Mouse (Mus musculus): ENCODE results near the gene Gpr87. TPM values are rescaled to one million over a fixed set of nuclear protein-coding genes. Genes with fewer than 3 reads are reported as not detected.

Gene Gpr87
- polyA plus RNA-seq, 1 experiment from 2014 or later: not detected

DNA sequence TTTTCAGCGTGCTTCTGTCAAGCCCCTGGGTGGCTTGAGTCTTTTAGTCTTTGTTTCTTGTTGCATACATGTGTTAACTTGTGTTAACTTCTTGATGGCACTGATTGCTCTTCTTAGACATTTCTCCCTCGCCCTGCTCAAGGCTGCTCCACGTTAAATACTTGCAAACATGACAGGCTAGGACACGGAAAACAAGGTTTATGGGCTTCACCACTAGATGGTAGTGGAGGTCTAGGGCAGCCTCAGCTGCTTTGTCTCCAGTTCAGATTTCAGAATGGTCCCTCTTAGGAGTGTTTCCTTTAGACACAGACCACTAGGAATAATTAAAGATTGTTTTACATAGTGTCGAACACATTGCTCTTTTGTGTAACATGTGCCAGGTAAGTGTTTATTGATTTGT, 19.7 kb downstream of the Gpr87 start:
- H3K27me3 ChIP-seq (ENCODE audit: control insufficient read depth, insufficient read depth, low read length): no peaks in the 10 kb centered on the region
- 47% methylated on average over 5 of the region's 5 CpGs for WGBS
- no peaks in the 10 kb centered on the region for H3K4me1 ChIP-seq (replicated peaks; ENCODE audit: control insufficient read depth, insufficient read depth, low read length)
- H3K36me3 ChIP-seq (ENCODE audit: control insufficient read depth, insufficient read depth, low read length): no peaks in the 10 kb centered on the region
- H3K9me3 ChIP-seq (ENCODE audit: control insufficient read depth, low read length): no peaks in the 10 kb centered on the region
- H3K9ac ChIP-seq (ENCODE audit: low read length): no peak overlapping the region
- H3K27ac ChIP-seq (ENCODE audit: low read depth, low read length): no peak overlapping the region
- no peak for DNase-seq (ENCODE audit: low spot score)
- H3K4me3 ChIP-seq (ENCODE audit: low read depth, low read length): no peak overlapping the region
- no peak overlapping the region for H3K4me2 ChIP-seq (ENCODE audit: low read depth, low read length, severe bottlenecking)
- no peak for ATAC-seq (replicated peaks; ENCODE audit: low FRiP score)

DNA sequence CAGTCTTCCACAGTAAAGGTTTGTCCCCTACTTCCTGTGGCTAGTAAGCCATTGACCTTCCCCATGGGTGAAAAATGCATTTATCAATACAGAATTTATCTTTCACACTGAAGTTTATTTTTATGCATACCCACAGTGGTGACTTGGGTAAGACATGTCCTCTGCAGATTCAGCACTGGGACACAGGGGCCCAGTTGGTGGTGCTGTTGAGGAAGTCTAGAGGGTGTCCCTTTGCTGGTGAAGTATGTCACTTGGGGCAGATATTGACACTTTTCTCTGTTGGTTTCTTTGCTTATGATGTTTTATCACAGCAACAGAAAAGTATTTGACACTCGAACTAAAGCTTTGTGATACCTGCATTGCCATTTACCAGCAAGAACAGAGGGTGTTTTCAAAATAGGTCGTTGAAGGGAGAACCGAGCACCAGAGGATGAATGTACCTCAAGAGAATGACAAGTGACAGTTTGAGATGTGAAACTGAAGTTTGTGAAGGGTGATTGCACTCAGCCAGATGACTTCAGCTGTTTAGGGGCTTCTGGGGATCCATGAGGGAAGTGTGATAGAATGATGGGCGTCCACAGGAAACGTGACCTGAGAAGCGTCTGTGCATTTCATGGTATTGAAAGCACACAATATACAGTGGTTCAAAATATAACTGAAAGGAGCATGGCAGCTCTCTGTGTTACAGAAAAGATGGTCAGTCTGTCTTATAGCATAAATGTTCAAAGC, 20.3 kb downstream of the Gpr87 start:
- Histone ChIP-seq H3K4me3 (ENCODE audit: low read depth, low read length) (no peak overlapping the region), H3K9ac (ENCODE audit: low read length) (no peak overlapping the region), H3K36me3 (ENCODE audit: control insufficient read depth, insufficient read depth, low read length) (no peaks in the 10 kb centered on the region), H3K4me2 (ENCODE audit: low read depth, low read length, severe bottlenecking) (no peak overlapping the region), H3K4me1 (replicated peaks; ENCODE audit: control insufficient read depth, insufficient read depth, low read length) (no peaks in the 10 kb centered on the region), H3K27ac (ENCODE audit: low read depth, low read length) (no peak overlapping the region), H3K9me3 (ENCODE audit: control insufficient read depth, low read length) (no peaks in the 10 kb centered on the region), H3K27me3 (ENCODE audit: control insufficient read depth, insufficient read depth, low read length) (no peaks in the 10 kb centered on the region)
- 84% methylated on average over 6 of the region's 6 CpGs for WGBS
- no peak for ATAC-seq (replicated peaks; ENCODE audit: low FRiP score)
- DNase-seq (ENCODE audit: low spot score): no peak

DNA sequence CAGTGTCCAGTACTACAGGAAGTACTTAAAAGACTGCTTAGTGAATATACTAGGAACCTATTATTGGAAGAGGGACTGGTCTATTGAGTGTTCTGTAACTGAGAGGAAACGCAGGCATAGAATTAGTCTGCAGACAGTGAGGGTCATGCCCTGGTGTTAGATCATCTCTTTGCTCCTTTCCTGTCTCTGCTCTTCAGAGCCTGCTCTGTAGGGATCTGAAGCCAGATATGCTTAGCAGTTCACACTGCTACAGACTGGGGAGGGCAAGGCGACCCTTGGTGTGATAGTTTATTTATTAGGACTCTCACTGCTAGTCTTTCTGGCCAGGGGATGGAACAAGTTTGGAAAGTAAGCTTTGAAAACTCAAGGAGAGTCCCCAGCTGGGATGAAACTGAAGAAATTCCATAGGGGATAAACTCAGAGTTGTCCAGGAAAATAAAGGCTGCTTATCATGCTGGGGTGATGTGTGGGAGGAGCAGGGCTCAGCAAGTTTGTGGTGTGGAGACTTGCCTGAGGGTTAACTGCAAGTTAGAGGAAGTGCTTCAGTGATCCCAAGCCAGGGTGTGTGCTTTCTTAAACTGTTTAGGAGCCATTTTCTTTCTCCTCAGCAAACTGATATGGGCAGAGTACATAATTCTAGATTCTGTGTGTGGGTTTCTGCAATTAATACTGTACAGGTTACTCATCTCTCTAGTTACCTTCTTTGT, 24.8 kb downstream of the Gpr87 start:
- WGBS: 60% methylated on average over 2 of the region's 2 CpGs

DNA sequence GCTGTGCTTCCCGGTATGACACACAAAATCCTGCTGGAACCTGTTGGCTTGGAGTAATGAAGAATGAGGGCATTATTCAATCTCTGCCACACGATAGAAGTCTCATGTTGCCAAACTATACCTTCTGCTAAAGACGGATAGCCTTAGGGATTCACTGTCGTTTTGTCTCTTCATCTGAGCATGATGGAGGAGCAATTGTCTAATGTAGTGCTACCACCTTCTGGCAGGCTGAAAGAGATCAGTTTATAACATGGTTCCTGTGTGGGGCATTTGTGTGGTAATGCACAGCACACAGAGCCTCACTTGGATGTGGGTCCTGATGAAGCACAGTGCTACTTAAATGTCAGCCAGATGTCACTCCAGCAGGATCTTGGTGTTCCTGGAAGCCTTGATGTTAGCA, 25.7 kb downstream of the Gpr87 start:
- H3K4me3 ChIP-seq (ENCODE audit: low read depth, low read length): no peak overlapping the region
- no peaks in the 10 kb centered on the region for H3K27me3 ChIP-seq (ENCODE audit: control insufficient read depth, insufficient read depth, low read length)
- no peaks in the 10 kb centered on the region for H3K4me1 ChIP-seq (replicated peaks; ENCODE audit: control insufficient read depth, insufficient read depth, low read length)
- DNase-seq (ENCODE audit: low spot score): no peak
- 83% methylated on average over 4 of the region's 4 CpGs for WGBS
- H3K4me2 ChIP-seq (ENCODE audit: low read depth, low read length, severe bottlenecking): no peak overlapping the region
- no peak overlapping the region for H3K9ac ChIP-seq (ENCODE audit: low read length)
- H3K36me3 ChIP-seq (ENCODE audit: control insufficient read depth, insufficient read depth, low read length): no peaks in the 10 kb centered on the region
- ATAC-seq (replicated peaks; ENCODE audit: low FRiP score): no peak
- no peaks in the 10 kb centered on the region for H3K9me3 ChIP-seq (ENCODE audit: control insufficient read depth, low read length)
- H3K27ac ChIP-seq (ENCODE audit: low read depth, low read length): no peak overlapping the region

More for the DNA sequence above, 24.8 kb downstream of the Gpr87 start:
- no peak overlapping the region for H3K4me2 ChIP-seq (ENCODE audit: low read depth, low read length, severe bottlenecking)
- no peak for DNase-seq (ENCODE audit: low spot score)
- H3K4me1 ChIP-seq (replicated peaks; ENCODE audit: control insufficient read depth, insufficient read depth, low read length): no peaks in the 10 kb centered on the region
- no peaks in the 10 kb centered on the region for H3K27me3 ChIP-seq (ENCODE audit: control insufficient read depth, insufficient read depth, low read length)
- no peak for ATAC-seq (replicated peaks; ENCODE audit: low FRiP score)
- no peaks in the 10 kb centered on the region for H3K36me3 ChIP-seq (ENCODE audit: control insufficient read depth, insufficient read depth, low read length)
- H3K4me3 ChIP-seq (ENCODE audit: low read depth, low read length): no peak overlapping the region
- no peak overlapping the region for H3K9ac ChIP-seq (ENCODE audit: low read length)
- H3K27ac ChIP-seq (ENCODE audit: low read depth, low read length): no peak overlapping the region
- no peaks in the 10 kb centered on the region for H3K9me3 ChIP-seq (ENCODE audit: control insufficient read depth, low read length)

DNA sequence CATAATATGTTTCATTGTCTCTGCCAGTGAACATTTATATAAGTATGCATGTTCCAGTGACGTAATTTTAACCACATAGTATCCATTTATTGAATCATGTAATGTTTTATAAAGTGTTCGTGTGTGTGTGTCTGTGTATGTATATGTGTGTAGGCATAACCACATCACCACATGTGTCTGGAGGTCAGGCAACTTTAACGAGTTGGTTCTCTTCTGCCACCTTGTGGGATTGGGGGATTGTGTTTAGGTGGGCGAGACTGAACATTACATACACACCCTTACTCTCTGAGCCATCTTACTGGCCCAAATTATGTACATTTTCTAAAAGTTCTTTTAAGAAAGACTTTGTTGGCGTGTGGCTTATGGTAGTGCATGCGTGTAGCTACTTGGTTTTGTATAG, 26.4 kb downstream of the Gpr87 start:
- no peak overlapping the region for H3K27ac ChIP-seq (ENCODE audit: low read depth, low read length)
- DNase-seq (ENCODE audit: low spot score): no peak
- 89% methylated on average over 6 of the region's 6 CpGs for WGBS
- ATAC-seq (replicated peaks; ENCODE audit: low FRiP score): no peak
- no peak overlapping the region for H3K4me3 ChIP-seq (ENCODE audit: low read depth, low read length)
- H3K9ac ChIP-seq (ENCODE audit: low read length): no peak overlapping the region
- H3K4me1 ChIP-seq (replicated peaks; ENCODE audit: control insufficient read depth, insufficient read depth, low read length): no peaks in the 10 kb centered on the region
- H3K4me2 ChIP-seq (ENCODE audit: low read depth, low read length, severe bottlenecking): no peak overlapping the region
- no peaks in the 10 kb centered on the region for H3K36me3 ChIP-seq (ENCODE audit: control insufficient read depth, insufficient read depth, low read length)
- no peaks in the 10 kb centered on the region for H3K27me3 ChIP-seq (ENCODE audit: control insufficient read depth, insufficient read depth, low read length)
- no peaks in the 10 kb centered on the region for H3K9me3 ChIP-seq (ENCODE audit: control insufficient read depth, low read length)

DNA sequence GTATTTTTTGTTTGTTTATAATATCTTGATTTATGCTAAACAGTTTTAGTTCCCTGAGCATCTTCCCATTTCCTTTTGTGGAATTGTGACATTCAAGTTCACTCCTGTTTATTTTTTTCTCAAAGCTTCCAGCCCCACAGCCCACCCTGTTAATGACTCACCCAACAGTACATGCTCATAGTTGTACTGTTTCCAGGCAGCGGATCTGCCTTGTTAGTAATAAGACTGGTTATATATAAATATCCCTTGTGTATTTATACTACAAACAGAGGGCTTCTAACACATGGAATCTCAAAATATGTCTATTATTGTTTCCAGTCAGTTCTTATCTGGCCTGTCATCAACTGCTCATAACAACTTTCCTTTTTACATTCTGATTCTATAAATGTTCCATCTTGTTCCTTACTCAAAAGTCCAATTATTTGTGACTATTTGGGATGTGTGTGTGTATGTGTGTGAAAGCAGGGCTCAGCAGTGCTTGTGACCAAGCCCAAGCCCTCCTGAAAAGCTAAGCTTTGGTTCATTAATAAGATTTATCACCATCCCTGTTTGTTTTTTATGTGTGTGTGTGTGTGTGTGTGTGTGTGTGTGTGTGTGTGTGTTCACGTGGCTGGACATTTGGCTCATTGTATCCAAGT, 27.4 kb downstream of the Gpr87 start:
- no peaks in the 10 kb centered on the region for H3K4me1 ChIP-seq (replicated peaks; ENCODE audit: control insufficient read depth, insufficient read depth, low read length)
- DNase-seq (ENCODE audit: low spot score) (no peak), ATAC-seq (replicated peaks; ENCODE audit: low FRiP score) (no peak)
- no peak overlapping the region for H3K27ac ChIP-seq (ENCODE audit: low read depth, low read length)
- H3K36me3 ChIP-seq (ENCODE audit: control insufficient read depth, insufficient read depth, low read length): no peaks in the 10 kb centered on the region
- WGBS: 89% methylated on average over 2 of the region's 2 CpGs
- no peak overlapping the region for H3K4me3 ChIP-seq (ENCODE audit: low read depth, low read length)
- no peak overlapping the region for H3K4me2 ChIP-seq (ENCODE audit: low read depth, low read length, severe bottlenecking)
- no peaks in the 10 kb centered on the region for H3K9me3 ChIP-seq (ENCODE audit: control insufficient read depth, low read length)
- H3K9ac ChIP-seq (ENCODE audit: low read length): no peak overlapping the region
- no peaks in the 10 kb centered on the region for H3K27me3 ChIP-seq (ENCODE audit: control insufficient read depth, insufficient read depth, low read length)

DNA sequence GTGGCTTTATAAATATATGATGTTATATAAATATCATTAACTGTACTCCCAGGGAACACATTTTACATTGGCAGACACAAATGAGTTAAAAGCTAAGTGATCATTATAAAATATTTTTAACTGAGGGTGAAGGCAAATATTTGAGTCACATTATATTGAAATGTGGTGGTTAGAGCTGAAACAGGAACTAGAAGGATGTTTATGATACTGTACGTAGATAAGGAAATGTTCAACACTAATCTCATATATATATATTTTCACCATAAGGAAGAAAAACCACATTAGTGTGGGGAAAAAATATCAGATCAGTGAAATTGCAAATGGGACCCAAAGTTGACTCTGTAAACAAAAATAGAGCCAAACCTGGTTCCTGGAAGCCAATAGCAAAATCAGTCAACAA, 34.4 kb downstream of the Gpr87 start:
- no peak for ATAC-seq (replicated peaks; ENCODE audit: low FRiP score)

DNA sequence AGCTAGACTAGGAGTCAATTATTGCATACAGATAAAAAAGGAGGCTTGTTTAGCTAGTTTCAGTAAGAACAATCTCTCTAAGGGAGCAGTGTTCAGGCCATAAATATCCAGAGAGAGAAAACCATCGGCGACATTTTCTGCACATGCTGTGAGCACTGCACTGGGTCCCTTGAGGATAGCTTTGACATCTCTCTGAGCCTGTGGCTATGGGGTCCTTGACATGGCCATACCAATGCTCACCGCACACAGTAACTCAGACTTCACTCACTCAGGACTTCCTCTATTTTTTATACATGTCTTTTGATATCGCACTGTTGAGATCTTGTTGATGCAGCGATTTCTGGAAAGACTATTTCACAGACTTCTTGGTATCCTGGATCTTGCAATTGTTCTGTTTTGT, 37.9 kb downstream of the Gpr87 start:
- Histone ChIP-seq H3K9ac (ENCODE audit: low read length) (no peak overlapping the region), H3K27ac (ENCODE audit: low read depth, low read length) (no peak overlapping the region), H3K27me3 (ENCODE audit: control insufficient read depth, insufficient read depth, low read length) (no peaks in the 10 kb centered on the region), H3K4me1 (replicated peaks; ENCODE audit: control insufficient read depth, insufficient read depth, low read length) (no peaks in the 10 kb centered on the region), H3K4me2 (ENCODE audit: low read depth, low read length, severe bottlenecking) (no peak overlapping the region), H3K4me3 (ENCODE audit: low read depth, low read length) (no peak overlapping the region), H3K9me3 (ENCODE audit: control insufficient read depth, low read length) (no peaks in the 10 kb centered on the region), H3K36me3 (ENCODE audit: control insufficient read depth, insufficient read depth, low read length) (no peaks in the 10 kb centered on the region)
- ATAC-seq (replicated peaks; ENCODE audit: low FRiP score) (no peak), DNase-seq (ENCODE audit: low spot score) (no peak)
- 94% methylated on average over 5 of the region's 5 CpGs for WGBS

More for the DNA sequence above, 34.4 kb downstream of the Gpr87 start:
- no peak overlapping the region for H3K4me2 ChIP-seq (ENCODE audit: low read depth, low read length, severe bottlenecking)
- H3K27me3 ChIP-seq (ENCODE audit: control insufficient read depth, insufficient read depth, low read length): no peaks in the 10 kb centered on the region
- 97% methylated on average over 1 of the region's 1 CpGs for WGBS
- no peak for DNase-seq (ENCODE audit: low spot score)
- H3K36me3 ChIP-seq (ENCODE audit: control insufficient read depth, insufficient read depth, low read length): no peaks in the 10 kb centered on the region
- H3K9ac ChIP-seq (ENCODE audit: low read length): no peak overlapping the region
- H3K9me3 ChIP-seq (ENCODE audit: control insufficient read depth, low read length): no peaks in the 10 kb centered on the region
- H3K27ac ChIP-seq (ENCODE audit: low read depth, low read length): no peak overlapping the region
- no peaks in the 10 kb centered on the region for H3K4me1 ChIP-seq (replicated peaks; ENCODE audit: control insufficient read depth, insufficient read depth, low read length)
- H3K4me3 ChIP-seq (ENCODE audit: low read depth, low read length): no peak overlapping the region

Measured in forebrain, embryonic 11.5 days (tissue).